Mouse (Mus musculus): ENCODE results near the gene Brox. TPM values are rescaled to one million over a fixed set of nuclear protein-coding genes. Genes with fewer than 3 reads are reported as not detected.

The Brox gene
- polyA plus RNA-seq, 1 experiment from 2014 or later: 98.7 TPM

DNA sequence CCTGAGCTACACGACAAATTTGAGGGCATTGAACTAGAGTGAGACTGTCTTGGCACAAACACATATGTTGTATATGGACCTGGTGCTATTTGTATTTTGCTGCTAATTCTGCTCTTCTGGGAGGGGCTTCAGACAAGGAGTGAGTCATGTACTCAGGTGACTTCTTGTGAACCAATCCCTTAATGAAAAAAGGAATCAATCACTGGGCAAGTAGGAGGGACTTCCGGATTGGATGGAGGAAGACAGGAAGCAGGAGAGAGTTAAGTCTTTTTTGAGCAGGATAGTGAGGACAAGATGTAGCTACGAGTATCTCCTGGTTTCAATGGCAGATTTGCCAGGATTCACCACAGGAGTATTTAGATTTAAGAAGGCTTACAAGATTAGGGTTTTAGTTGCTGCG, 7.5 kb downstream of the Brox start:
- Histone ChIP-seq H3K27ac (ENCODE audit: low read depth, low read length) (no peak overlapping the region), H3K36me3 (ENCODE audit: control insufficient read depth, insufficient read depth, low read length) (peaks cover 40% of the 10 kb centered on the region), H3K4me2 (ENCODE audit: low read length) (no peak overlapping the region), H3K9me3 (ENCODE audit: control insufficient read depth, low read length) (no peaks in the 10 kb centered on the region), H3K27me3 (replicated peaks; ENCODE audit: control insufficient read depth, insufficient read depth, low read length) (no peaks in the 10 kb centered on the region), H3K9ac (ENCODE audit: low read depth, low read length) (no peak overlapping the region), H3K4me1 (ENCODE audit: control insufficient read depth, insufficient read depth, low read depth, low read length) (no peaks in the 10 kb centered on the region), H3K4me3 (ENCODE audit: low read length) (no peak overlapping the region)
- ATAC-seq: no peak
- 94% methylated on average over 4 of the region's 4 CpGs for WGBS

DNA sequence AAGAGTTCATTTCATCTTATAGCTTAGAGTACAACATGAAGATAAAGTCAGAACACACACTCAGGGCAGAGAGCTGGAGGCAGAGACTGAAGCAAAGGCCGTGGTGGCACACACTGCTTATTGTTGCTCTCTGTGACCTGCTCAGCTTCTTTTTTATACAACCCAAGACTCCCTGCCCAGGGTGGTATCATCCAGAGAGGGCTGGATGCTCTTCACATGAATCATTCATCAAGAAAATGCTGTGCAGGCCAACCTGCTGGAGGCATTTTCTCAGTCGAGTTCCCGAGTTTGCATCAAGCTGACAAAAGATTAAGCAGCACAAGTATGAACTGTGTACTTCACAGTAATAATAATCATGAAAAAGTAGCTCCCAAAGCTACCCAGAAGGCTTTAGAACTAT, 8.7 kb downstream of the Brox start:
- Histone ChIP-seq H3K9me3 (ENCODE audit: control insufficient read depth, low read length) (no peaks in the 10 kb centered on the region), H3K4me3 (ENCODE audit: low read length) (no peak overlapping the region), H3K27me3 (replicated peaks; ENCODE audit: control insufficient read depth, insufficient read depth, low read length) (no peaks in the 10 kb centered on the region), H3K27ac (ENCODE audit: low read depth, low read length) (no peak overlapping the region), H3K4me2 (ENCODE audit: low read length) (no peak overlapping the region), H3K4me1 (ENCODE audit: control insufficient read depth, insufficient read depth, low read depth, low read length) (no peaks in the 10 kb centered on the region), H3K36me3 (ENCODE audit: control insufficient read depth, insufficient read depth, low read length) (peaks cover 47% of the 10 kb centered on the region), H3K9ac (ENCODE audit: low read depth, low read length) (no peak overlapping the region)
- WGBS: 88% methylated on average over 3 of the region's 3 CpGs
- ATAC-seq: no peak

DNA sequence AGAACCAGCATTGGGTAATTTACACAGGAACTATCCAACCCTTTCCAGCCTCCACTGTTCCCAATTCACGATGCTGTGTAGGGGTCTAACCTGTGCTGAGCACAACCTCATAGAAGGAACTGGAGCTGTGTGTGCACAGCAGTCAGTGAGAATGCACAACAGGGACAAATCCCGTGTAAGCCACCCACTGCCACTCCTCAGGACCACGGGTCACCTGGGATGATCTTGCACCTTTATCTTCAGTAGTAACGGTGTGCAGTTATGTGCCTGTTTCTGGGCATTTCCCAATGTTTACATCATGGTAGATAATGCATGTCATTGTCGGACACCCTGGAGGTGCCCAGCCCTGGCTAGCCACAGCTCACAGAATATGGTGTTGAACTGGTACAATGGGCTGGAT, 21.3 kb downstream of the Brox start:
- WGBS: 86% methylated on average over 5 of the region's 5 CpGs
- H3K9me3 ChIP-seq (ENCODE audit: control insufficient read depth, low read length): no peaks in the 10 kb centered on the region
- H3K4me1 ChIP-seq (ENCODE audit: control insufficient read depth, insufficient read depth, low read depth, low read length): no peaks in the 10 kb centered on the region
- H3K36me3 ChIP-seq (ENCODE audit: control insufficient read depth, insufficient read depth, low read length): peaks cover 9% of the 10 kb centered on the region
- ATAC-seq: no peak
- no peaks in the 10 kb centered on the region for H3K27me3 ChIP-seq (replicated peaks; ENCODE audit: control insufficient read depth, insufficient read depth, low read length)
- no peak overlapping the region for H3K27ac ChIP-seq (ENCODE audit: low read depth, low read length)
- no peak overlapping the region for H3K4me3 ChIP-seq (ENCODE audit: low read length)
- no peak overlapping the region for H3K9ac ChIP-seq (ENCODE audit: low read depth, low read length)
- no peak overlapping the region for H3K4me2 ChIP-seq (ENCODE audit: low read length)

DNA sequence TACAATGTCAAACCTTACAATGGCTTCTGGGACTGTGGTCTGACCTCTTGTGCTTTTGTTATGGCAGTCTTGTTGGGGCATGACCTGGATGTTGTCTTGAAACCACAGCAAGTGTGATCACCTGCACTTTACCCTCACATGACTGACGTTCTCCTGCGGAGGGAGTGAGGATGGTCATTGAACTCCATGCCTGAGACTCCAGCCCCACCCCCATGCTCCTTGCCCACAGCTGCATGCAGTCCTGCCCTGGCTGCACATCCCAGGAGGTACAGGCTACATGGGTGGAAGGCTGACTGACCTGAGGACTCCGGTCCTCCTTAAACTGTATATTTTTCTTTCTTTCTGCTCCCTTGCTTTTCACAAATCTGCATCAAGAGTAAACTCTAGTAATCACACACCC, 22.7 kb downstream of the Brox start:
- H3K9me3 ChIP-seq (ENCODE audit: control insufficient read depth, low read length): no peaks in the 10 kb centered on the region
- peaks cover 7% of the 10 kb centered on the region for H3K36me3 ChIP-seq (ENCODE audit: control insufficient read depth, insufficient read depth, low read length)
- no peak for ATAC-seq
- H3K27me3 ChIP-seq (replicated peaks; ENCODE audit: control insufficient read depth, insufficient read depth, low read length): no peaks in the 10 kb centered on the region
- no peak overlapping the region for H3K9ac ChIP-seq (ENCODE audit: low read depth, low read length)
- H3K4me1 ChIP-seq (ENCODE audit: control insufficient read depth, insufficient read depth, low read depth, low read length): no peaks in the 10 kb centered on the region
- H3K27ac ChIP-seq (ENCODE audit: low read depth, low read length): no peak overlapping the region
- no peak overlapping the region for H3K4me3 ChIP-seq (ENCODE audit: low read length)
- no peak overlapping the region for H3K4me2 ChIP-seq (ENCODE audit: low read length)
- 60% methylated on average over 3 of the region's 3 CpGs for WGBS

DNA sequence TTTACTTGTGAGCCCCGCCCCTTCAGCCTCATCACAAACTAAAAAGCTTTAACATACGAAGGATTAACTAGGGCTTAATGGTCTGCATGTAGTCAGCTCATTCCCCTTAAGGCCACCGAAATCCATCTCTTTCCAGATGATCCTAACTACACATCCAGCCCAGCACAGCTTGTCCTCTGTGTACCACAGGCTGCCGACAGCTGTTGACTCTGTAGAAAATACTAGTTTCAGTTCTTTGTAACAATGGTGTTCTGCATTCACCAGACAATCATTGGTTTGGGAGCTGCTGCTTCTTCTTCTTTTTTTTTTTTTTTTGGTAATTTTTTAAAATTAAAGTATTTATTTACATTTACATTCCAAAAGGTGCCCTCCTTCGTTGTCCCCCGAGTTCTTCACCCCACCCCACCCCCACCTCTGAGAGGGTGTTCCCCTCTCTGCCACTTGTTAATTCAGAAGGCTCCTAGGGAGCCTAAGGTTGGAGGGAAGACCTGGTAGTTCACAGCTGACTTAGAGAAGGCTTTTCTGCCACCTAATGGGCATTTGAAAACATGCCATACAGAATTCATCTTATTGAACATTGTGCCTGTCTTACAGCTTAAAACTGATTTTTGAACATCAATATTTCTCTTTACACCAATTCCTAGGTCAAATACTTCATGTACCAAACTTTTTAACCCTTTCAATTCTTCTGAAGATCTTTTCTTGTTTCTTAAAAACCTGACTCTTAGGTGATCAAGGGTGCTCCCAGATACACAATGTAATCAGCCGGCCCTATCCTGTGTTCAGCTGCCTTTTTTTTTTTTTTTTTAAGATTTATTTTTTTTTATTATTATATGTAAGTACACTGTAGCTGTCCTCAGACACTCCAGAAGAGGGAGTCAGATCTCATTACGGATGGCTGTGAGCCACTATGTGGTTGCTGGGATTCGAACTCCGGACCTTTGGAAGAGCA, 23.9 kb downstream of the Brox start:
- no peaks in the 10 kb centered on the region for H3K9me3 ChIP-seq (ENCODE audit: control insufficient read depth, low read length)
- ATAC-seq: peak; percentile 60; the same call in 1 of the 2 replicates
- no peak overlapping the region for H3K4me2 ChIP-seq (ENCODE audit: low read length)
- H3K27ac ChIP-seq (ENCODE audit: low read depth, low read length): no peak overlapping the region
- no peaks in the 10 kb centered on the region for H3K4me1 ChIP-seq (ENCODE audit: control insufficient read depth, insufficient read depth, low read depth, low read length)
- WGBS: 62% methylated on average over 10 of the region's 10 CpGs
- H3K9ac ChIP-seq (ENCODE audit: low read depth, low read length): no peak overlapping the region
- no peak overlapping the region for H3K4me3 ChIP-seq (ENCODE audit: low read length)
- H3K36me3 ChIP-seq (ENCODE audit: control insufficient read depth, insufficient read depth, low read length): no peaks in the 10 kb centered on the region; the same call in none of the 2 replicates
- no peaks in the 10 kb centered on the region for H3K27me3 ChIP-seq (replicated peaks; ENCODE audit: control insufficient read depth, insufficient read depth, low read length)

DNA sequence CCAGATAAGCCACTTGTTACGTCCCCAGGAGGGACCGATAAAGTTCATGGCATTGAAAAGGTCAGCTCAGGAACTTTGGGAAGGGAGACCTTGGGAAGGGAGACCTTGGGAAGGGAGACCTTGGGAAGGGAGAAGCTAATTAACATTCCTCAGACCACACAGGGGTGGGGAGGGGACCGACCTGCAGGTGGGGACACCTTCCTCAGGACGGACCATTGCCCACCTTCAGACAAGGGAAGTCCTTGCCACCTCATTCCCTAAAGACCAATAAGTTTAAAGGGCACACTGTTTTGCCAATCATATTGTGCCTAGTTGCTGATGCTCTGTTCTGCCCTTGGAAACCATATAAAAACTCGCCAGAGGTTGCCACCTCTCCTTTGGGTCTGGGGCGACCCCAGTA, 29.4 kb downstream of the Brox start:
- WGBS: 78% methylated on average over 6 of the region's 6 CpGs
- ATAC-seq: no peak

DNA sequence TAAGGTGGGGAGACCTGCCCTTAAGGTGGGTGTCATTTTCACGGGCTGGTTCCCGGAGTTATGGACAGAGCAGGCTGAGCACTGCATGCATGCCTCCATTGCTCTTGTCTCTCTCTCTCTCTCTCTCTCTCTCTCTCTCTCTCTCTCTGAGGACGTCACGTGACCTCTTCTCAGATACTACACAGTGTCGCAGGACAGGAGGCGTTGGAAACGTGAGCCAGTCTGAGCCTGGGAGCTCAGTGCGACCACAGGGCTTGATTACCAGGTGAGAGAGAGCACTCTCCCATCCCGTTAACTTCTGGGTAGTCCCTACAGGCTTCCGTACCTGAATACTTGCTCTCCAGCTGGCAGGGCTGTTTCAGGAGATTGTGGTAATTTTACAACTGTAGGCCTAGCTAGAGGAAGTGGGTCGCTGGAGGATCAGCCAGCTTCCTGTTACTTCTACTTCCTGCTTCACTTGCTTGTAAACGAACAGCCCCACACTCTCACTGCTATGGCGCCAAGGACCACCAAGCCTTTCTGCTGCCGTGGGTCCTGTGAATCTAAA, 31.1 kb downstream of the Brox start:
- Histone ChIP-seq H3K4me3 (ENCODE audit: low read length) (no peak overlapping the region), H3K4me2 (ENCODE audit: low read length) (no peak overlapping the region), H3K36me3 (ENCODE audit: control insufficient read depth, insufficient read depth, low read length) (no peaks in the 10 kb centered on the region), H3K4me1 (ENCODE audit: control insufficient read depth, insufficient read depth, low read depth, low read length) (no peaks in the 10 kb centered on the region), H3K9me3 (ENCODE audit: control insufficient read depth, low read length) (no peaks in the 10 kb centered on the region), H3K9ac (ENCODE audit: low read depth, low read length) (no peak overlapping the region), H3K27ac (ENCODE audit: low read depth, low read length) (no peak overlapping the region), H3K27me3 (replicated peaks; ENCODE audit: control insufficient read depth, insufficient read depth, low read length) (no peaks in the 10 kb centered on the region)
- WGBS: 68% methylated on average over 14 of the region's 14 CpGs
- no peak for ATAC-seq

More for the DNA sequence above, 29.4 kb downstream of the Brox start:
- Histone ChIP-seq H3K9ac (ENCODE audit: low read depth, low read length) (no peak overlapping the region), H3K4me3 (ENCODE audit: low read length) (no peak overlapping the region), H3K36me3 (ENCODE audit: control insufficient read depth, insufficient read depth, low read length) (no peaks in the 10 kb centered on the region), H3K4me1 (ENCODE audit: control insufficient read depth, insufficient read depth, low read depth, low read length) (no peaks in the 10 kb centered on the region), H3K4me2 (ENCODE audit: low read length) (no peak overlapping the region), H3K9me3 (ENCODE audit: control insufficient read depth, low read length) (no peaks in the 10 kb centered on the region), H3K27ac (ENCODE audit: low read depth, low read length) (no peak overlapping the region), H3K27me3 (replicated peaks; ENCODE audit: control insufficient read depth, insufficient read depth, low read length) (no peaks in the 10 kb centered on the region)

DNA sequence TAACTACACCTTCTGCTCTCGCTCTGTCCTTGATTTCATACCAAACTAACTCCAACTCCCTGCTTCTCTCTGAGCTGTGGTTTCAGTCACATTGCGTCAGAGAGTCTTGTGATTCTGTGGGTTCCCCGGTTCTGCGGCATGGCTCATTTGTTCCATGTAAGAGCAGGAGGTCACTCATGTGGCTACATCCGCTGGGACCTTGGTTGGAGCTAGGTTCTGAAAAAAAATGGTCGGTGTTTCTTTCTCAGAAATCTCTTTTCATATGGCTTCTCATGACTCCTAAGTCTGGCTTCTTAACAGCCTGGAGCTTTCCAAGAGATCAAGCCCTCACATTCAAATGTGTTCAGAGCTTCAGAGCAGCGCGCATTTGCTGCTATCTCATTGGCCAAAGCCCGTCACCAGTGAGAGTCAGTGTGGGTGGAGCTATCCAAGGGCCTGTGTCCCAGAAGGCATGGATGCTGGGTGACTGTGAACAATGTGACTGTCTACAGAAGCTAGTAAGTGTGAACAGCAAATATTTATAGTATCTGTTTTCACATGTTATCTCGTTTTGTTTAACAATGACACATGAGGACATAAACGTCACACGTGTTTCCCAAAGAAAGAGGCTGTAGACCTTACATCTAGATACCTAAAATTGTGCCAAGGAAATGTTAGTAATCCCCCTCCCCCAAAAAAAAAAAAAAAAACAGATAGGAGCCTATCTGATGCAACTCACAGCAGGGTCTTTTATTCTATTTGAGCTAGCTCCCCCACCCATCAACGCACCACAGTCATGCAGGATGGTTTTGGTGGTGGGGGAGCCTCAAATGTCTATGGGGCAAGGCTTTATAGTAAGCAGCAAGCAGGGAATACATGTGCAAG, 32.7 kb downstream of the Brox start:
- ATAC-seq: no peak
- Histone ChIP-seq H3K9ac (ENCODE audit: low read depth, low read length) (no peak overlapping the region), H3K27ac (ENCODE audit: low read depth, low read length) (no peak overlapping the region), H3K4me1 (ENCODE audit: control insufficient read depth, insufficient read depth, low read depth, low read length) (no peaks in the 10 kb centered on the region), H3K4me3 (ENCODE audit: low read length) (no peak overlapping the region), H3K36me3 (ENCODE audit: control insufficient read depth, insufficient read depth, low read length) (no peaks in the 10 kb centered on the region), H3K9me3 (ENCODE audit: control insufficient read depth, low read length) (no peaks in the 10 kb centered on the region), H3K4me2 (ENCODE audit: low read length) (no peak overlapping the region), H3K27me3 (replicated peaks; ENCODE audit: control insufficient read depth, insufficient read depth, low read length) (no peaks in the 10 kb centered on the region)
- 82% methylated on average over 13 of the region's 13 CpGs for WGBS

DNA sequence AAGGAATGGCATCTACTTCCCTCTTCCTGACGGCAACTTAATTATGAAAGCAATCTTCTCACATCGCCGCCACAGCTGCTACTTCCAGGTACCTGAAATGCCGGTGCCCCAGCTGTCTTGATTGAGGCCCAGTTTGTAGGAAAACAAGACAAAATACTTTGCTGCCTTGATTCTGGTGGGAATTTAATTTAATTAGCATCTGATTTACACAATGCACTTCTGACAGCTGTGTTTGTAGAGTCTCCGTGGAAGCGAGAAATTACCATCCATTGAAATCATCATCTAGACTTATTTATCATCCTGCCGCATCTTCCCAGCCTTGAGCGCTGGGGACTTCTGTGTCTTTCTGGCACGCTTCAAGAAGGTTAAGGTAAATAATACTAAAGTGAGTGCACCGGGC, 44.5 kb downstream of the Brox start:
- WGBS: 38% methylated on average over 10 of the region's 10 CpGs
- Histone ChIP-seq H3K4me1 (ENCODE audit: control insufficient read depth, insufficient read depth, low read depth, low read length) (no peaks in the 10 kb centered on the region), H3K36me3 (ENCODE audit: control insufficient read depth, insufficient read depth, low read length) (no peaks in the 10 kb centered on the region), H3K9me3 (ENCODE audit: control insufficient read depth, low read length) (no peaks in the 10 kb centered on the region), H3K27ac (ENCODE audit: low read depth, low read length) (no peak overlapping the region), H3K27me3 (replicated peaks; ENCODE audit: control insufficient read depth, insufficient read depth, low read length) (no peaks in the 10 kb centered on the region), H3K9ac (ENCODE audit: low read depth, low read length) (no peak overlapping the region), H3K4me2 (ENCODE audit: low read length) (no peak overlapping the region), H3K4me3 (ENCODE audit: low read length) (no peak overlapping the region)
- ATAC-seq: 0 out of 2 replicates have a peak, but pooled peaks have one; percentile 34

Data from hindbrain, embryonic 16.5 days (tissue).